Mouse (Mus musculus) cerebellum, adult 8-10 months (tissue): ENCODE data around the gene Scgb2b21.
"Not testable (repeated sequence)": the region's sequence is repeated elsewhere in the genome, so short reads cannot be mapped to it uniquely, and the experiment has no call there.

ENCODE experiments used
- DNase-seq: peaks from one replicate; pipeline ENCODE4 v3.0.0; 2022

Scgb2b21 gene

GRCm38 (mm10) chr7:33520358-33520757, at the start of gene Scgb2b21:
Gene Scgb2b21 (minus strand): TSS chr7:33520458.
- no peak for DNase-seq

DNA sequence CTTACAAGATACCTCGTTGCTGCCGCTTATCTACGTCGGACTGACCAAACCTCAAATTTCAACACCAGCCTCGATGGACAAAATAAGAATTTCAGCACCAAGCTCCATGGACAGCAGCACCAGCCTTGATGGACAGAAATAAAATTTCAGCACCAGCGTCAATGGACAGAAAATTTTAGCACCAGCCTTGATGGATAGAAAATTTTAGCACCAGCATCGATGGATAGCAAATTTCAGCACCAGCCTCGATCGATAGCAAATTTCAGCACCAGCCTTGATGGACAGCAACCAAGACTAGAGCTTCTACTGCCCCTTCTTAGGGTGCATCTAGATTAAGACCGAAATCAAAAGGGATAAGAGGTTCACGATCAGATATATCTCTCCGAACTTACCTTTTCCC, 23.2 kb upstream of the Scgb2b21 start:
- not testable (repeated sequence) for DNase-seq
